Mouse (Mus musculus): ENCODE data around the gene Slc25a35.

GRCm38 (mm10) chr11:68970232-68970631 is 2.3 kb downstream of the Slc25a35 start:
- TF ChIP-seq CTCF (IDR thresholded peaks at IDR 0.05): no peak
- TF ChIP-seq EP300 (IDR thresholded peaks at IDR 0.05): no peak

Measured in lung, postnatal 0 days (tissue).